11 mouse cellular contexts compared by ENCODE assay signal in the genomic region with DNA sequence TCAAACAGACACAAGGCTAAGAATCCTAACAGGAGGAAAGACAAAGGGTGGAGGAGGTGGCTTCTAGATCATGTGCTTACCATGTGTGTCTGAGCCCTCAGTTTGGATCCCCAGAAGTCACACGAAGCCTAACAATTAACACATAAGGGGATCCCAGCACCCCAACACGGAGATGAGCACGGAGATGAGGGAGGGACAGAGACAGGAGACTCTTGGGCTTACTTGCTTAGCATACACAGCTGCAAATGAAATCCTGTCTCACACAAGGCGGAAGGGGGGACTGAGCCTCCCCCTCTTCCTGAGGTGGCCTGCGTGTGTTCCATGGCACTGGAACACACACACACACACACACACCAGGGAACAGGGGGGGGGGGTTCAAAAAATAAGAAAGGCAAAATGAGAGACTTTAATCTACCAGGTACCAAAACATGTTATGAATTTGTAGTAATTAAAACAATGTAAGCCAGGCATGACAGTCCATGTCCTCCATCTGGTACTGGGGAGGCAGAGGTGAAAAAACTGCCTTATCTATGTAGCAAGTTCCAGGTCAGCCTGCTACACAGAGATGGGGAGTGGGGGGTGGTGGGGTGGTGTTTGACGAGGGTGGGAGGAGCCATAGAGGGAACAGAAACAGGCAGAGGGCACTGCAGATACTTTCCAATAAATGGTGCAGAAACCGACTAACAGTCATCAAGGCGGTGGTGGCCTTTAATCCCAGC. TPM values are rescaled to one million over a fixed set of nuclear protein-coding genes. Genes with fewer than 3 reads are reported as not detected.
A peak's percentile ranks its signal among the peaks of the same experiment; 100 is the strongest.
DNase-seq lines count a peak whose midpoint lies in the region; ATAC-seq and TF ChIP-seq lines count a peak whose summit lies in the region.
"Had no signal": no experiment of that assay in that cellular context is flagged by ENCODE, and none has a peak within 500 bp of the region (broad histone marks: within the 10 kb centered on the region; RNA-seq: fewer than 3 reads in every experiment).

No protein-coding gene starts in this region.

- H3K4me1 ChIP-seq in forebrain, postnatal 0 days (ENCODE audit: insufficient read depth), result no peaks in the 10 kb centered on the region
- H3K4me1 ChIP-seq in forebrain, embryonic 14.5 days (ENCODE audit: control insufficient read depth, insufficient read depth, low read length), result no peaks in the 10 kb centered on the region
- peaks cover 6% of the 10 kb centered on the region for H3K4me1 ChIP-seq in liver, adult 2 months (ENCODE audit: control insufficient read depth, insufficient read depth, low read length)
- no peaks in the 10 kb centered on the region for H3K4me1 ChIP-seq in stomach, embryonic 15.5 days
- H3K4me1 ChIP-seq: heart, embryonic 15.5 days had no signal

- H3K36me3 ChIP-seq in forebrain, postnatal 0 days (ENCODE audit: insufficient read depth), result no peaks in the 10 kb centered on the region
- H3K36me3 ChIP-seq in forebrain, embryonic 14.5 days (ENCODE audit: control insufficient read depth, insufficient read depth, low read length), result no peaks in the 10 kb centered on the region
- no peaks in the 10 kb centered on the region for H3K36me3 ChIP-seq in liver, adult 2 months (ENCODE audit: control insufficient read depth, insufficient read depth, low read length)
- no peaks in the 10 kb centered on the region for H3K36me3 ChIP-seq in stomach, embryonic 15.5 days
- H3K36me3 ChIP-seq: heart, embryonic 15.5 days had no signal

- WGBS in forebrain, postnatal 0 days, result 52% methylated on average over 8 of the region's 8 CpGs
- WGBS in forebrain, embryonic 14.5 days, result 64% methylated on average over 8 of the region's 8 CpGs
- 49% methylated on average over 8 of the region's 8 CpGs for WGBS in liver, adult 2 months
- 36% methylated on average over 8 of the region's 8 CpGs for WGBS in stomach, embryonic 15.5 days

- DNase-seq in forebrain, postnatal 0 days, result no peak
- no peak for DNase-seq in forebrain, embryonic 14.5 days (ENCODE audit: low spot score)
- peak; percentile 21 for DNase-seq in MN1 (ENCODE audit: low spot score)
- peak; percentile 43 for DNase-seq in liver, adult 2 months (ENCODE audit: extremely low read depth, low read depth, low spot score)
- no peak for DNase-seq in cerebellum, adult 9-10 months
- no peak for DNase-seq in adrenal gland, postnatal 25 days
- DNase-seq in testis, postnatal 10 days (ENCODE audit: low spot score), result no peak
- DNase-seq: adrenal gland, postnatal 14 days had no signal

- H3K27me3 ChIP-seq in forebrain, postnatal 0 days (ENCODE audit: insufficient read depth, low read length), result no peaks in the 10 kb centered on the region
- H3K27me3 ChIP-seq in forebrain, embryonic 14.5 days (replicated peaks; ENCODE audit: control insufficient read depth, insufficient read depth, low read length), result no peaks in the 10 kb centered on the region
- H3K27me3 ChIP-seq in liver, adult 2 months (ENCODE audit: control insufficient read depth, insufficient read depth, low read length), result no peaks in the 10 kb centered on the region
- H3K27me3 ChIP-seq in stomach, embryonic 15.5 days (replicated peaks), result no peaks in the 10 kb centered on the region
- H3K27me3 ChIP-seq: heart, embryonic 15.5 days had no signal

- H3K4me2 ChIP-seq in forebrain, postnatal 0 days (ENCODE audit: low read depth), result no peak overlapping the region
- H3K4me2 ChIP-seq in forebrain, embryonic 14.5 days (ENCODE audit: low read length), result no peak overlapping the region
- H3K4me2 ChIP-seq in stomach, embryonic 15.5 days, result no peak overlapping the region
- H3K4me2 ChIP-seq: heart, embryonic 15.5 days had no signal

- TF ChIP-seq CTCF in forebrain, postnatal 0 days (IDR thresholded peaks at IDR 0.05; ENCODE audit: low read depth), result no peak
- TF ChIP-seq CTCF in liver, adult 2 months (IDR thresholded peaks at IDR 0.05; ENCODE audit: low read depth, low read length), result no peak

- ATAC-seq in forebrain, postnatal 0 days, result 0 out of 2 replicates have a peak, but pooled peaks have one; percentile 20
- ATAC-seq in forebrain, embryonic 14.5 days, result no peak
- ATAC-seq in stomach, embryonic 15.5 days (ENCODE audit: insufficient read depth, low FRiP score, low read depth), result peak; percentile 54; the same call in 1 of the 2 replicates

- no peak overlapping the region for H3K27ac ChIP-seq in forebrain, postnatal 0 days (ENCODE audit: low read depth, low read length)
- H3K27ac ChIP-seq in forebrain, embryonic 14.5 days (ENCODE audit: low read depth, low read length), result no peak overlapping the region
- no peak overlapping the region for H3K27ac ChIP-seq in liver, adult 2 months (replicated peaks; ENCODE audit: insufficient read depth, low read depth, low read length)
- peak overlapping the region; percentile 3; the same call in 1 of the 2 replicates for H3K27ac ChIP-seq in stomach, embryonic 15.5 days
- H3K27ac ChIP-seq: heart, embryonic 15.5 days had no signal

- H3K4me3 ChIP-seq in forebrain, postnatal 0 days (ENCODE audit: low read depth, low read length), result no peak overlapping the region
- H3K4me3 ChIP-seq in forebrain, embryonic 14.5 days (ENCODE audit: low read depth, low read length), result no peak overlapping the region
- H3K4me3 ChIP-seq in liver, adult 2 months (ENCODE audit: insufficient read depth, low read depth, low read length), result no peak overlapping the region
- H3K4me3 ChIP-seq in stomach, embryonic 15.5 days (replicated peaks), result no peak overlapping the region
- H3K4me3 ChIP-seq: heart, embryonic 15.5 days; myocyte had no signal

- no peaks in the 10 kb centered on the region for H3K79me2 ChIP-seq in liver, adult 2 months (ENCODE audit: control insufficient read depth, insufficient read depth, low read length)

- H3K9me3 ChIP-seq in forebrain, postnatal 0 days (ENCODE audit: low read length), result no peaks in the 10 kb centered on the region
- H3K9me3 ChIP-seq in forebrain, embryonic 14.5 days (replicated peaks; ENCODE audit: control insufficient read depth, low read length), result no peaks in the 10 kb centered on the region
- no peaks in the 10 kb centered on the region for H3K9me3 ChIP-seq in stomach, embryonic 15.5 days
- H3K9me3 ChIP-seq: heart, embryonic 15.5 days had no signal

- no peak overlapping the region for H3K9ac ChIP-seq in forebrain, postnatal 0 days
- H3K9ac ChIP-seq in forebrain, embryonic 14.5 days (ENCODE audit: low read length), result no peak overlapping the region
- H3K9ac ChIP-seq in liver, adult 2 months (ENCODE audit: low read depth, low read length), result no peak overlapping the region
- H3K9ac ChIP-seq in stomach, embryonic 15.5 days, result no peak overlapping the region
- H3K9ac ChIP-seq: heart, embryonic 15.5 days had no signal

- no peak for TF ChIP-seq POLR2A in liver, adult 2 months (IDR thresholded peaks at IDR 0.05; ENCODE audit: extremely low read depth, insufficient read depth, low read length)

RNA-seq across cellular contexts. Expression of a gene that starts 14.3 kb away (rescaled TPM):
- 118 and 119 TPM in 2 replicates for total RNA-seq in forebrain, postnatal 0 days (2014; rRNA removed)
- 122 TPM in 2 replicates for polyA plus RNA-seq in forebrain, postnatal 0 days (2015; fragmentation: Nextera tagmentation; extraction: Ambion mirVana)
- polyA plus RNA-seq in forebrain, embryonic 14.5 days (2014; fragmentation: Nextera tagmentation; extraction: Ambion mirVana), result 53.0 and 66.3 TPM in 2 replicates
- total RNA-seq in liver, adult 2 months (2014; rRNA removed), result 130 TPM in 2 replicates
- 128 and 130 TPM in 2 replicates for polyA plus RNA-seq in liver, adult 2 months (2012; rRNA removed)
- polyA plus RNA-seq in stomach, embryonic 15.5 days (2015; fragmentation: Nextera tagmentation; extraction: Ambion mirVana), result 100 and 108 TPM in 2 replicates
- 139 and 150 TPM in 2 replicates for total RNA-seq in adrenal gland, postnatal 25 days (2021)

RNA-seq across cellular contexts. Expression of a gene that starts 29.7 kb away (rescaled TPM):
- 87.9 and 94.4 TPM in 2 replicates for total RNA-seq in forebrain, postnatal 0 days (2014; rRNA removed)
- polyA plus RNA-seq in forebrain, postnatal 0 days (2015; fragmentation: Nextera tagmentation; extraction: Ambion mirVana), result 87.3 and 87.8 TPM in 2 replicates
- polyA plus RNA-seq in forebrain, embryonic 14.5 days (2014; fragmentation: Nextera tagmentation; extraction: Ambion mirVana), result 30.7 and 46.8 TPM in 2 replicates
- 21.9 and 36.3 TPM in 2 replicates for total RNA-seq in liver, adult 2 months (2014; rRNA removed)
- 85.0 and 89.8 TPM in 2 replicates for polyA plus RNA-seq in liver, adult 2 months (2012; rRNA removed)
- 29.4 and 31.4 TPM in 2 replicates for polyA plus RNA-seq in stomach, embryonic 15.5 days (2015; fragmentation: Nextera tagmentation; extraction: Ambion mirVana)
- 6.8 and 8.5 TPM in 2 replicates for total RNA-seq in adrenal gland, postnatal 25 days (2021)

RNA-seq across cellular contexts. Expression of a gene that starts 45.2 kb away (rescaled TPM):
- 0.10 TPM in 1 of 2 replicates, not detected in the other for total RNA-seq in forebrain, postnatal 0 days (2014; rRNA removed)
- polyA plus RNA-seq in forebrain, postnatal 0 days (2015; fragmentation: Nextera tagmentation; extraction: Ambion mirVana), result 0.80 and 1.1 TPM in 2 replicates
- polyA plus RNA-seq in forebrain, embryonic 14.5 days (2014; fragmentation: Nextera tagmentation; extraction: Ambion mirVana), result 0.69 and 0.95 TPM in 2 replicates
- total RNA-seq in liver, adult 2 months (2014; rRNA removed), result 1.3 and 3.1 TPM in 2 replicates
- 4.1 and 5.8 TPM in 2 replicates for polyA plus RNA-seq in liver, adult 2 months (2012; rRNA removed)
- polyA plus RNA-seq in stomach, embryonic 15.5 days (2015; fragmentation: Nextera tagmentation; extraction: Ambion mirVana), result 1.1 and 1.3 TPM in 2 replicates
- total RNA-seq in adrenal gland, postnatal 25 days (2021), result 3.2 and 6.0 TPM in 2 replicates

RNA-seq across cellular contexts. Expression of a gene that starts 54.6 kb away (rescaled TPM):
- total RNA-seq in forebrain, postnatal 0 days (2014; rRNA removed), result 45.4 and 61.3 TPM in 2 replicates
- 14.8 and 16.9 TPM in 2 replicates for polyA plus RNA-seq in forebrain, postnatal 0 days (2015; fragmentation: Nextera tagmentation; extraction: Ambion mirVana)
- 21.4 and 22.9 TPM in 2 replicates for polyA plus RNA-seq in forebrain, embryonic 14.5 days (2014; fragmentation: Nextera tagmentation; extraction: Ambion mirVana)
- total RNA-seq in liver, adult 2 months (2014; rRNA removed), result 0.83 and 0.87 TPM in 2 replicates
- 0.91 and 1.4 TPM in 2 replicates for polyA plus RNA-seq in liver, adult 2 months (2012; rRNA removed)
- polyA plus RNA-seq in stomach, embryonic 15.5 days (2015; fragmentation: Nextera tagmentation; extraction: Ambion mirVana), result 65.9 and 69.9 TPM in 2 replicates
- total RNA-seq in adrenal gland, postnatal 25 days (2021), result 27.9 and 28.7 TPM in 2 replicates

Comparison
In these comparisons a context has a peak if more than half of its experiments do, and no peak if none do; other contexts are left out.
1. DNase-seq: peak in MN1 (single experiment) and liver, adult 2 months (single experiment); none in forebrain, postnatal 0 days (single experiment), forebrain, embryonic 14.5 days (single experiment), cerebellum, adult 9-10 months (single experiment), adrenal gland, postnatal 25 days (single experiment) and testis, postnatal 10 days (single experiment).